In the genomic region with DNA sequence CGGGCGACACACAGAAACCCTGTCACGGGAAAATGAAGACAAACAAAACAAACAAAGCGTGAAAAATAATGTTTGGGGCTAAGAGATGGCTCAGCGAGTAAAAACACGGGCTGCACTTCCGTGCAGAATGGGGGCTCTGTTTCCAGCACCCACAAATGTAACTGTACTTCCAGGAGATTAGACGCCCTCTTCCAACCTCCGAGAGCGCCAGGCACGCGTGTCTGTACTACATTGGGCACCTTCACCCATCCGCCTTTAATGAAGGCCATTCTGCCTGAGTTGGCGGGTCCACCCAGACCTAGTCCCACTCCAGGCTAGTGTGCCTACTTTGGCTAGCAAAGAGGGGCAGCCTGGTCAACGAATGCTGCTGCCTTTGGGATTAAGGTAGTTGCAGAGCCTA, we compare ENCODE assay signal across 7 mouse cellular contexts. TPM values are rescaled to one million over a fixed set of nuclear protein-coding genes. Genes with fewer than 3 reads are reported as not detected.
DNase-seq lines count a peak whose midpoint lies in the region; ATAC-seq and TF ChIP-seq lines count a peak whose summit lies in the region.

No protein-coding gene starts in this region.

- H3K9me3 ChIP-seq in intestine, embryonic 15.5 days: no peaks in the 10 kb centered on the region
- no peaks in the 10 kb centered on the region; the same call in 1 of the 2 replicates for H3K9me3 ChIP-seq in neural tube, embryonic 14.5 days (ENCODE audit: control insufficient read depth, low read length)

- H3K4me2 ChIP-seq in intestine, embryonic 15.5 days (replicated peaks): peak overlapping the region; percentile 82
- peak overlapping the region; percentile 79 for H3K4me2 ChIP-seq in neural tube, embryonic 14.5 days (ENCODE audit: low read depth, low read length)

- DNase-seq in lung, adult 2 months: no peak
- no peak for DNase-seq in lung, adult 18-20 months
- DNase-seq in left cerebral cortex, postnatal 10 days (ENCODE audit: extremely low spot score in 1 of 2, low spot score in 2 of 2): no peak
- DNase-seq in layer of hippocampus, adult 9-10 months (ENCODE audit: low spot score): no peak

- TF ChIP-seq POLR2A in lung, adult 2 months (IDR thresholded peaks at IDR 0.05; ENCODE audit: borderline replicate concordance, extremely low read depth, low read depth, low read length): no peak
- no peak for TF ChIP-seq POLR2A in embryonic fibroblast, embryonic 13.5 days (IDR thresholded peaks at IDR 0.05; ENCODE audit: low read depth, low read length)

- no peaks in the 10 kb centered on the region for H3K27me3 ChIP-seq in intestine, embryonic 15.5 days (replicated peaks)
- no peaks in the 10 kb centered on the region for H3K27me3 ChIP-seq in neural tube, embryonic 14.5 days (ENCODE audit: control insufficient read depth, insufficient read depth, low read length)

- no peak for TF ChIP-seq CTCF in lung, adult 2 months (IDR thresholded peaks at IDR 0.05; ENCODE audit: insufficient read depth, low read length)
- TF ChIP-seq CTCF in embryonic fibroblast, embryonic 13.5 days (IDR thresholded peaks at IDR 0.05; ENCODE audit: borderline replicate concordance, insufficient read depth, low read length): no peak

- intact Hi-C loops in left cerebral cortex, postnatal 10 days (cut with DNase I): loop anchor here (5.0 kb wide), 1 partner anchor 75 kb away; a partner anchor contains a TSS

- H3K4me3 ChIP-seq in lung, adult 2 months (replicated peaks; ENCODE audit: extremely low read depth, low read depth, low read length): peak overlapping the region; percentile 99
- H3K4me3 ChIP-seq in embryonic fibroblast, embryonic 13.5 days (ENCODE audit: insufficient read depth, low read length): peak overlapping the region; percentile 85
- peak overlapping the region; percentile 59 for H3K4me3 ChIP-seq in intestine, embryonic 15.5 days (replicated peaks)
- H3K4me3 ChIP-seq in neural tube, embryonic 14.5 days (ENCODE audit: low read depth, low read length): peak overlapping the region; percentile 93

- H3K36me3 ChIP-seq in intestine, embryonic 15.5 days: no peaks in the 10 kb centered on the region
- H3K36me3 ChIP-seq in neural tube, embryonic 14.5 days (ENCODE audit: control insufficient read depth, insufficient read depth, low read length): no peaks in the 10 kb centered on the region

- H3K9ac ChIP-seq in intestine, embryonic 15.5 days: peak overlapping the region; percentile 71
- H3K9ac ChIP-seq in neural tube, embryonic 14.5 days (replicated peaks; ENCODE audit: low read depth, low read length): peak overlapping the region; percentile 98

- 51% methylated on average over 15 of the region's 15 CpGs for WGBS in lung, adult 2 months
- WGBS in intestine, embryonic 15.5 days: 65% methylated on average over 15 of the region's 15 CpGs
- WGBS in neural tube, embryonic 14.5 days: 65% methylated on average over 15 of the region's 15 CpGs

- no peak overlapping the region for H3K27ac ChIP-seq in embryonic fibroblast, embryonic 13.5 days (ENCODE audit: insufficient read depth, low read length)
- H3K27ac ChIP-seq in intestine, embryonic 15.5 days: 0 out of 2 replicates have a peak overlapping the region, but pooled peaks have one; percentile 56
- H3K27ac ChIP-seq in neural tube, embryonic 14.5 days (ENCODE audit: low read depth, low read length): peak overlapping the region; percentile 98

- H3K4me1 ChIP-seq in lung, adult 2 months (ENCODE audit: control insufficient read depth, insufficient read depth, low read length): peaks cover 4% of the 10 kb centered on the region; the same call in 1 of the 2 replicates
- 0 out of 2 replicates have a peak, but pooled peaks cover 3% of the 10 kb centered on the region for H3K4me1 ChIP-seq in embryonic fibroblast, embryonic 13.5 days (ENCODE audit: control insufficient read depth, insufficient read depth, low read length)
- peaks cover 14% of the 10 kb centered on the region for H3K4me1 ChIP-seq in intestine, embryonic 15.5 days (replicated peaks)
- H3K4me1 ChIP-seq in neural tube, embryonic 14.5 days (ENCODE audit: control insufficient read depth, insufficient read depth, low read length): peaks cover 6% of the 10 kb centered on the region

- no peak for ATAC-seq in intestine, embryonic 15.5 days
- no peak for ATAC-seq in neural tube, embryonic 14.5 days (ENCODE audit: low read depth)

RNA-seq across cellular contexts. Expression of a gene that starts 0.8 kb away (rescaled TPM):
- polyA plus RNA-seq in lung, adult 2 months (2012; rRNA removed): 15.6 and 17.2 TPM in 2 replicates
- 3.1 and 4.2 TPM in 2 replicates for polyA plus RNA-seq in embryonic fibroblast, embryonic 13.5 days (2011; ENCODE audit: insufficient read length, low read depth, missing spikeins)
- polyA plus RNA-seq in intestine, embryonic 15.5 days (2015; fragmentation: Nextera tagmentation; extraction: Ambion mirVana): 12.1 and 13.1 TPM in 2 replicates
- polyA plus RNA-seq in neural tube, embryonic 14.5 days (2014; fragmentation: Nextera tagmentation; extraction: Ambion mirVana): 83.0 and 94.5 TPM in 2 replicates
- 10 to 100 TPM; 41.4 to 41.8 TPM for total RNA-seq in left cerebral cortex, postnatal 10 days (2021)

RNA-seq across cellular contexts. Expression of a gene that starts 14.3 kb away (rescaled TPM):
- polyA plus RNA-seq in lung, adult 2 months (2012; rRNA removed): 153 and 372 TPM in 2 replicates
- 32.4 and 43.1 TPM in 2 replicates for polyA plus RNA-seq in embryonic fibroblast, embryonic 13.5 days (2011; ENCODE audit: insufficient read length, low read depth, missing spikeins)
- polyA plus RNA-seq in intestine, embryonic 15.5 days (2015; fragmentation: Nextera tagmentation; extraction: Ambion mirVana): 21.6 and 23.9 TPM in 2 replicates
- polyA plus RNA-seq in neural tube, embryonic 14.5 days (2014; fragmentation: Nextera tagmentation; extraction: Ambion mirVana): 85.5 and 92.7 TPM in 2 replicates
- 100 to 1,000 TPM; 154 to 159 TPM for total RNA-seq in left cerebral cortex, postnatal 10 days (2021)

RNA-seq across cellular contexts. Expression of a gene that starts 16.5 kb away (rescaled TPM):
- polyA plus RNA-seq in lung, adult 2 months (2012; rRNA removed): 204 and 210 TPM in 2 replicates
- polyA plus RNA-seq in embryonic fibroblast, embryonic 13.5 days (2011; ENCODE audit: insufficient read length, low read depth, missing spikeins): 194 and 237 TPM in 2 replicates
- polyA plus RNA-seq in intestine, embryonic 15.5 days (2015; fragmentation: Nextera tagmentation; extraction: Ambion mirVana): 107 and 118 TPM in 2 replicates
- 66.4 and 100 TPM in 2 replicates for polyA plus RNA-seq in neural tube, embryonic 14.5 days (2014; fragmentation: Nextera tagmentation; extraction: Ambion mirVana)
- 10 to 100 TPM; 49.0 to 52.3 TPM for total RNA-seq in left cerebral cortex, postnatal 10 days (2021)

RNA-seq across cellular contexts. Expression of a gene that starts 47.6 kb away (rescaled TPM):
- 13.7 and 14.0 TPM in 2 replicates for polyA plus RNA-seq in lung, adult 2 months (2012; rRNA removed)
- 7.3 and 10.8 TPM in 2 replicates for polyA plus RNA-seq in embryonic fibroblast, embryonic 13.5 days (2011; ENCODE audit: insufficient read length, low read depth, missing spikeins)
- polyA plus RNA-seq in intestine, embryonic 15.5 days (2015; fragmentation: Nextera tagmentation; extraction: Ambion mirVana): 5.8 and 6.0 TPM in 2 replicates
- 24.9 and 32.9 TPM in 2 replicates for polyA plus RNA-seq in neural tube, embryonic 14.5 days (2014; fragmentation: Nextera tagmentation; extraction: Ambion mirVana)
- total RNA-seq in left cerebral cortex, postnatal 10 days (2021): 10 to 100 TPM; 24.7 to 28.2 TPM

RNA-seq across cellular contexts. Expression of a gene that starts 56.6 kb away (rescaled TPM):
- polyA plus RNA-seq in lung, adult 2 months (2012; rRNA removed): 28.2 and 32.2 TPM in 2 replicates
- 10.1 and 16.4 TPM in 2 replicates for polyA plus RNA-seq in embryonic fibroblast, embryonic 13.5 days (2011; ENCODE audit: insufficient read length, low read depth, missing spikeins)
- polyA plus RNA-seq in intestine, embryonic 15.5 days (2015; fragmentation: Nextera tagmentation; extraction: Ambion mirVana): 3.6 and 4.2 TPM in 2 replicates
- 2.9 and 5.2 TPM in 2 replicates for polyA plus RNA-seq in neural tube, embryonic 14.5 days (2014; fragmentation: Nextera tagmentation; extraction: Ambion mirVana)
- 1 to 10 TPM; 5.0 to 5.3 TPM for total RNA-seq in left cerebral cortex, postnatal 10 days (2021)
